Mouse (Mus musculus) megakaryocyte, embryonic 14.5 days (primary cell): ENCODE data around the gene Samsn1. TPM values are rescaled to one million over a fixed set of nuclear protein-coding genes. Genes with fewer than 3 reads are reported as not detected.

Experiments
- H3K27me3 ChIP-seq: replicated peaks from 2 replicates; pipeline ENCODE3; 2012; ENCODE audit warnings: inconsistent platforms
- H3K36me3 ChIP-seq: replicated peaks from 2 replicates; pipeline ENCODE3; 2012; ENCODE audit warnings: low read length, inconsistent platforms, mixed read lengths
- H3K4me1 ChIP-seq: 2 replicates; pipeline ENCODE4 v1.6.1; 2012; ENCODE audit warnings: inconsistent platforms
- H3K4me3 ChIP-seq: replicated peaks from 2 replicates; pipeline ENCODE3; 2012; ENCODE audit warnings: moderate library complexity, mild to moderate bottlenecking, inconsistent platforms
- H3K9me3 ChIP-seq: 2 replicates; pipeline ENCODE4 v1.6.1; 2012; ENCODE audit warnings: inconsistent platforms
- FLI1 ChIP-seq: IDR thresholded peaks from 2 replicates; pipeline ENCODE4 v1.6.1; 2012; ENCODE audit warnings: low read length, inconsistent platforms, mixed read lengths
- GATA1 ChIP-seq: IDR thresholded peaks from 3 replicates; pipeline ENCODE4 v1.6.1; 2012; ENCODE audit warnings: mixed read lengths, low read length, inconsistent platforms, borderline replicate concordance
- polyA plus RNA-seq: library from polyadenylated mRNA; stranded (reverse); fragments of >175 nt; gene quantifications from 2 replicates; pipeline ENCODE4 v1.2.3, GENCODE M21; 2012; ENCODE audit warnings: low replicate concordance; ENCODE audit not compliant: insufficient read depth

Gene Samsn1
- polyA plus RNA-seq, 1 experiment: 1.6 TPM

DNA sequence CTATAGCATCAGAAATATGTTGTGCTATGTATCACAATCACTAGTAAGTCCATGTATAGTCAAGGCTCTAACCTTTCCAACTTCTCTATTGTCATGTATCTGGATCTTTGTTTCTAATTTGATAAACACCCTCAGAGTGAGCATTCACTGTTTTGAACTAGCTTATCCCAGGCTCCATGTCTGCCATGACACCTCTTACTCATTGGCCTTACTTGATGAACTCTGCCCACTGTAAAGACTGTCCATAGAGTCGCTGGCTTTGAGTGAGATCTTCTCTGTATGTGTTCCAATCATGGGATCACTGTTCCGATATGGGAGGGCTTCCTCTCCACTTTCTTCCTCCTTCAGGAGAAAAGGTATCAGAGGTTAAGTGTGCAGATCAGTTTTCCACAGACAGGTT lies 143.2 kb downstream of the Samsn1 start:
- H3K36me3 ChIP-seq: peaks cover 76% of the 10 kb centered on the region
- no peaks in the 10 kb centered on the region for H3K9me3 ChIP-seq
- no peaks in the 10 kb centered on the region for H3K4me1 ChIP-seq
- no peak for TF ChIP-seq FLI1
- TF ChIP-seq GATA1: no peak
- H3K4me3 ChIP-seq: no peak overlapping the region
- H3K27me3 ChIP-seq: no peaks in the 10 kb centered on the region

DNA sequence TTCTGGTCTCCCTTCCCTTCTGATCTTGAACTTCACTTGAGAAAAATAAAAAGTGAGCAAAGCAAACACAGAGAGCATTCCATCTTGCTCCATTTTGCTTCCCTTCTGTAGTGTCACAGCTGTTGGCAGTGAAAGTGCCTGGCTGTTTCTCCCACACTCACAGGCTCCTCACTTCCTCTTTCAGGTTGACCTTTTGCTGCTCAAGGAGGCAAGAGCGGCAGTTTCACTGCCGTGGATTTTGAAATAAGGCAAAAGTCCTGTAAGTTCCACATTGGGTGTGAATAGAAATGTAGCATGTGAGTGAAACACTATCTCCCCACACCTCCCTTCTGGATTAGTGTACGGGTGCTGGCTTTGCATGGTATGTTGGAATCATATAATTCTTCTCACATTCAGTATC lies 144.9 kb downstream of the Samsn1 start:
- H3K9me3 ChIP-seq: no peaks in the 10 kb centered on the region
- H3K27me3 ChIP-seq: no peaks in the 10 kb centered on the region
- TF ChIP-seq FLI1: no peak
- no peak for TF ChIP-seq GATA1
- peaks cover 76% of the 10 kb centered on the region for H3K36me3 ChIP-seq
- H3K4me1 ChIP-seq: no peaks in the 10 kb centered on the region
- no peak overlapping the region for H3K4me3 ChIP-seq

- peaks cover 71% of the 10 kb centered on the region for H3K36me3 ChIP-seq
- no peak overlapping the region for H3K4me3 ChIP-seq
- H3K27me3 ChIP-seq: no peaks in the 10 kb centered on the region
- no peaks in the 10 kb centered on the region for H3K9me3 ChIP-seq
- TF ChIP-seq FLI1: no peak
- no peak for TF ChIP-seq GATA1
- H3K4me1 ChIP-seq: no peaks in the 10 kb centered on the region
Observed at GRCm38 (mm10) chr16:75875896-75876295, 146.2 kb downstream of the Samsn1 start.

GRCm38 (mm10) chr16:75874508-75874907 lies 147.6 kb downstream of the Samsn1 start:
- TF ChIP-seq FLI1 (no peak), GATA1 (no peak)
- H3K9me3 ChIP-seq: no peaks in the 10 kb centered on the region
- H3K36me3 ChIP-seq: peaks cover 78% of the 10 kb centered on the region
- H3K4me1 ChIP-seq: no peaks in the 10 kb centered on the region
- H3K27me3 ChIP-seq: no peaks in the 10 kb centered on the region
- no peak overlapping the region for H3K4me3 ChIP-seq

DNA sequence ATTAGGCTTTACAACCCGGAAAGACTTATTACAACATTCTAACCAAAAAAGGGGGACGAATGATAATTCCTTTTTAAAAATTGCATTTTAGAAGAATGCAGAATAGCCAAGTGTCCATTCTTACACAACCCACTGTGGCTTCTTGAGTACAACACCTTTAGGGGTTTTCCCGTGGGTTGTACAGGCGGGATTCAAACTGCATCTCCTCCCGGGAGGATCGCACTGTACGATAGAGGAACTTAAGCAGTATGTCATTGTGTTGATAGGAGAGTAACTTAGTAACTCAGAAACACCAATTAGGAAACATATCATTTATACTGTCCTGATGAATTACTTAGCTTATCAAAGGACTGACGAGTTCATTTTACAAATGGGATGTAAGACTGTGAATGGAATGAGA lies 149.8 kb downstream of the Samsn1 start:
- H3K9me3 ChIP-seq: no peaks in the 10 kb centered on the region
- no peak for TF ChIP-seq FLI1
- no peak for TF ChIP-seq GATA1
- H3K4me3 ChIP-seq: no peak overlapping the region
- no peaks in the 10 kb centered on the region for H3K27me3 ChIP-seq
- peaks cover 82% of the 10 kb centered on the region for H3K36me3 ChIP-seq
- H3K4me1 ChIP-seq: no peaks in the 10 kb centered on the region

GRCm38 (mm10) chr16:75867400-75867799 lies 154.7 kb downstream of the Samsn1 start:
- TF ChIP-seq GATA1 (no peak), FLI1 (no peak)
- Histone ChIP-seq H3K4me3 (no peak overlapping the region), H3K9me3 (no peaks in the 10 kb centered on the region), H3K27me3 (no peaks in the 10 kb centered on the region), H3K4me1 (peaks cover 12% of the 10 kb centered on the region), H3K36me3 (peaks cover 62% of the 10 kb centered on the region)

GRCm38 (mm10) chr16:75865505-75865904 lies 156.6 kb downstream of the Samsn1 start:
- no peak for TF ChIP-seq FLI1
- TF ChIP-seq GATA1: no peak
- Histone ChIP-seq H3K4me1 (peaks cover 26% of the 10 kb centered on the region), H3K27me3 (no peaks in the 10 kb centered on the region), H3K4me3 (no peak overlapping the region), H3K9me3 (no peaks in the 10 kb centered on the region), H3K36me3 (peaks cover 67% of the 10 kb centered on the region)

- no peaks in the 10 kb centered on the region for H3K9me3 ChIP-seq
- TF ChIP-seq GATA1: no peak
- no peak for TF ChIP-seq FLI1
- no peak overlapping the region for H3K4me3 ChIP-seq
- H3K27me3 ChIP-seq: no peaks in the 10 kb centered on the region
- peaks cover 64% of the 10 kb centered on the region for H3K36me3 ChIP-seq
- H3K4me1 ChIP-seq: peaks cover 26% of the 10 kb centered on the region
Observed at GRCm38 (mm10) chr16:75864673-75865072, 157.4 kb downstream of the Samsn1 start.

DNA sequence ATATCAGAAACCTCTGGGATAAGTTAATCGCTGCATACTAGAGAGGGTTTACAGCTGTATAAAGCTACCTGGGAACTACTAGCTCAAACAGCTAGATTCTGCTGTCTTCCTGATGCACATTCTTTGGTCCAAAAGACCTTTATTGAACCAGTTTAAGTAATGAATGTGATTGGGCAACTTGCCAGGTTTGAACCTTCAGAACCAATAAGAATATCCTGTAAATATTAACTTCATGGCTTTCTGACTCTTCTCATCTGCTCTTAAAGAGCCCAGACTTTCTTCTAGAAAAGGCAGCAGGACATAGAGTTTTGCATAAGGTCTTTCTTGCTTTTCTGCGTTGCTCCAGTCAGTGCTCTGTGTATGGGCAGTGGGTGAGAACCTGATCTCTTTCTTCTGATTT lies 165.7 kb downstream of the Samsn1 start:
- no peak overlapping the region for H3K4me3 ChIP-seq
- H3K27me3 ChIP-seq: no peaks in the 10 kb centered on the region
- no peaks in the 10 kb centered on the region for H3K9me3 ChIP-seq
- H3K36me3 ChIP-seq: peaks cover 26% of the 10 kb centered on the region
- H3K4me1 ChIP-seq: peaks cover 26% of the 10 kb centered on the region
- TF ChIP-seq FLI1 (no peak), GATA1 (no peak)

- Histone ChIP-seq H3K36me3 (peaks cover 18% of the 10 kb centered on the region), H3K27me3 (no peaks in the 10 kb centered on the region), H3K4me1 (peaks cover 19% of the 10 kb centered on the region; the same call in 1 of the 2 replicates), H3K9me3 (no peaks in the 10 kb centered on the region), H3K4me3 (no peak overlapping the region)
- no peak for TF ChIP-seq FLI1
- TF ChIP-seq GATA1: no peak
Observed at GRCm38 (mm10) chr16:75855402-75855801, 166.7 kb downstream of the Samsn1 start.
